Mouse (Mus musculus) stomach, postnatal 0 days (tissue): Measurements from ENCODE around the gene Ngfr.
A peak's percentile ranks its signal among the peaks of the same experiment; 100 is the strongest.

Experiments
- CTCF ChIP-seq: IDR thresholded peaks from 2 replicates; pipeline ENCODE4 v1.5.1; 2016; ENCODE audit warnings: antibody characterized with exemption, low read depth, mild to moderate bottlenecking, moderate library complexity
- EP300 ChIP-seq: optimal IDR thresholded peaks from 2 replicates; pipeline ENCODE3; 2016; ENCODE audit warnings: antibody characterized with exemption

- TF ChIP-seq CTCF = peak; percentile 26
- no peak for TF ChIP-seq EP300
Observed at GRCm38 (mm10) chr11:95563849-95564248, 23.7 kb downstream of the Ngfr start.
